Mouse (Mus musculus) liver, embryonic 12.5 days (tissue): ENCODE results near the gene Fam19a5. TPM values are rescaled to one million over a fixed set of nuclear protein-coding genes. Genes with fewer than 3 reads are reported as not detected.

Source experiments
- ATAC-seq: fragments of 200-750 bp; cut with Nextera tagmentation; 2 replicates; pipeline ENCODE4 v1.8.0; 2017; ENCODE audit warnings: moderate number of reproducible peaks, mild to moderate bottlenecking, moderate library complexity
- H3K27ac ChIP-seq: fragments of 300-500 bp; sonication (generic); 2 replicates; pipeline ENCODE4 v1.5.1; 2016; ENCODE audit warnings: mild to moderate bottlenecking
- H3K27me3 ChIP-seq: fragments of 300-500 bp; sonication (generic); replicated peaks from 2 replicates; pipeline ENCODE4 v1.6.1; 2016; ENCODE audit warnings: mild to moderate bottlenecking, moderate library complexity
- H3K36me3 ChIP-seq: fragments of 300-500 bp; sonication (generic); 2 replicates; pipeline ENCODE4 v1.6.1; 2016; ENCODE audit warnings: mild to moderate bottlenecking, moderate library complexity
- H3K4me1 ChIP-seq: fragments of 300-500 bp; sonication (generic); 2 replicates; pipeline ENCODE4 v1.6.1; 2016
- H3K4me2 ChIP-seq: fragments of 300-500 bp; sonication (generic); 2 replicates; pipeline ENCODE4 v1.6.1; 2016; ENCODE audit warnings: mild to moderate bottlenecking, moderate library complexity
- H3K4me3 ChIP-seq: fragments of 300-500 bp; sonication (generic); 2 replicates; pipeline ENCODE4 v1.5.1; 2016; ENCODE audit warnings: mild to moderate bottlenecking, moderate library complexity
- H3K9ac ChIP-seq: fragments of 300-500 bp; sonication (generic); 2 replicates; pipeline ENCODE4 v1.6.1; 2016; ENCODE audit warnings: mild to moderate bottlenecking, moderate library complexity
- H3K9me3 ChIP-seq: fragments of 300-500 bp; sonication (generic); replicated peaks from 2 replicates; pipeline ENCODE4 v1.6.1; 2016; ENCODE audit warnings: mild to moderate bottlenecking, moderate library complexity
- WGBS: fragments of 180-500 bp; shearing (Covaris S2); methylation state at CpG from one replicate; pipeline ENCODE4 v1.1.7; 2016; ENCODE audit not compliant: insufficient replicate concordance; 5-methylcytosine and 5-hydroxymethylcytosine counted together
- polyA plus RNA-seq: library from polyadenylated mRNA; unstranded; fragments of >200 nt; fragmentation: Nextera tagmentation; extraction: Ambion mirVana; gene quantifications from 2 replicates; pipeline ENCODE4 v1.2.1, GENCODE M21; 2016

Gene Fam19a5
- polyA plus RNA-seq, 1 experiment from 2014 or later: 0.14 TPM

- H3K4me1 ChIP-seq: no peaks in the 10 kb centered on the region
- H3K27ac ChIP-seq: no peak overlapping the region
- H3K36me3 ChIP-seq: no peaks in the 10 kb centered on the region
- WGBS: 32% methylated on average over 5 of the region's 5 CpGs
- no peak overlapping the region for H3K4me2 ChIP-seq
- H3K9me3 ChIP-seq: no peaks in the 10 kb centered on the region
- no peak for ATAC-seq
- no peak overlapping the region for H3K4me3 ChIP-seq
- H3K9ac ChIP-seq: no peak overlapping the region
- H3K27me3 ChIP-seq: peaks cover 43% of the 10 kb centered on the region
Observed at GRCm38 (mm10) chr15:87550756-87551155, 6.7 kb downstream of the Fam19a5 start.

DNA sequence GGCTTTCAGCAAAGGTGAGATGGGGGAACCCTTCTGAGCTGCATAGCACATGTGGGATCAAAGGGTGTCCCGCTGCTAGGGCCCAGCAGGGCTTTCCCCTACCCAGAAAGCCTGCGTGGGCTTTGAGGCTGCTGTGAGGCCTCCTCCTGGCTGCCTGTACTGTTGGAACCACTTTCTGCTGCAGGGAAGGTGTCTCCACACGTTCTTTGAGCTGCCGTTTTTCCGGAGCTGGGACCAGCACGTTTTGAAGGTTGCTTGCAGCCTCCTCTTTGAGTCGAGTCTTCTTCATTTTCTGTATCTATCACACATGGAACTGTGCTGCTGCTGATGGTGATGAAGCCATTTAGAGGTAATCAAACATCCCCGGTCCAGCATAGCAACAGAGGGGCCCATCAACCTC is 7.5 kb downstream of the Fam19a5 start:
- peaks cover 36% of the 10 kb centered on the region for H3K27me3 ChIP-seq
- no peak overlapping the region for H3K4me3 ChIP-seq
- no peak overlapping the region for H3K4me2 ChIP-seq
- 28% methylated on average over 8 of the region's 8 CpGs for WGBS
- H3K27ac ChIP-seq: no peak overlapping the region
- no peak overlapping the region for H3K9ac ChIP-seq
- H3K4me1 ChIP-seq: no peaks in the 10 kb centered on the region
- H3K36me3 ChIP-seq: no peaks in the 10 kb centered on the region
- no peak for ATAC-seq
- H3K9me3 ChIP-seq: no peaks in the 10 kb centered on the region

- no peak overlapping the region for H3K4me2 ChIP-seq
- H3K4me1 ChIP-seq: no peaks in the 10 kb centered on the region
- no peaks in the 10 kb centered on the region for H3K9me3 ChIP-seq
- WGBS: 54% methylated on average over 9 of the region's 9 CpGs
- no peak for ATAC-seq
- peaks cover 6% of the 10 kb centered on the region; the same call in 1 of the 2 replicates for H3K27me3 ChIP-seq
- no peaks in the 10 kb centered on the region for H3K36me3 ChIP-seq
- no peak overlapping the region for H3K9ac ChIP-seq
- H3K4me3 ChIP-seq: no peak overlapping the region
- H3K27ac ChIP-seq: no peak overlapping the region
Observed at GRCm38 (mm10) chr15:87555811-87556210, 11.7 kb downstream of the Fam19a5 start.

- Histone ChIP-seq H3K4me2 (no peak overlapping the region), H3K27ac (no peak overlapping the region), H3K36me3 (no peaks in the 10 kb centered on the region), H3K9me3 (no peaks in the 10 kb centered on the region), H3K9ac (no peak overlapping the region), H3K4me1 (no peaks in the 10 kb centered on the region), H3K4me3 (no peak overlapping the region), H3K27me3 (no peaks in the 10 kb centered on the region)
- WGBS: 76% methylated on average over 5 of the region's 5 CpGs
- ATAC-seq: no peak
Observed at GRCm38 (mm10) chr15:87564331-87564730, 20.2 kb downstream of the Fam19a5 start.

DNA sequence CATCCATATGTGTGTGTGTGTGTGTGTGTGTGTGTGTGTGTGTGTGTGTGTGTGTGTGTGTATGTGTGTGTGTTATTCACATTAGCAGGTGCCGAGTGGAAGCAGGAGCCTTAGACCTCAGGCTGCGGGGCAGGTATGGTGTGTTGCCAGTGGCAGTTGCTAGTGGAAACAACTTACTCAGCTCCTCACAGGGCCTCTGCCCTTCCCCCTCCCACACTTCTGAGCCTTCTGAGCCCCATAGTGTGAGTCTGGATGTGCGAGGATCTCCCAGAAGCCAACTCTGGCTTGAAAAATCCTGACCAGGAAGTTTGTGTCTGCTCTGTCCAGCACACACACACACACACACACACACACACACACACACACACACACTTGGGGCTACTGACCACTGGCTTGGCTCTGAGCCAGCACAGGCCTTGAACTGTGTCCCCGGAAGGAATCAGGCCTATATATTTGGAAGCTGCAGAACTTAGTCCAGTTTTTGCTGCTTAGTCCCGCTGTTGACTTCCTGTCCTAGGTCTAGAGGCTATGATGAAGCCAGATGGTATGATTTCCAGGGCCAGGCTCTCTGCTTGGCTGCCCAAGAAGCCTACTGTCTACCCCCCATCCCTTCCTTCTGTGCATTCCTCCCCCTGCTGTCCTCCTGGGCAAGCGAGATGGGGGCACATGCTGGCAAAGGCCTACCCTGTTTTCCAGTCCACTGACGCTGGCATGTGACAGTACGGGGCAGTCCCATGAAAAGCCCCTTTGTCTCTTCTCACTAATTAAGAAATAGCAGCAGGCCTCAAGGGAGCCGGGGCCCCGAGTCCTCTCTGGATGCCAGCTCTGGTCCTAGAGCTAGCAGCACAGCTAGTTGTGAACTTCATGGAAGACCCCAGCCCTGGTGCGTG is 22.2 kb downstream of the Fam19a5 start:
- H3K4me3 ChIP-seq: no peak overlapping the region
- no peaks in the 10 kb centered on the region for H3K4me1 ChIP-seq
- 0 out of 2 replicates have a peak, but pooled peaks cover 4% of the 10 kb centered on the region for H3K9me3 ChIP-seq
- no peaks in the 10 kb centered on the region for H3K36me3 ChIP-seq
- no peak for ATAC-seq
- no peak overlapping the region for H3K27ac ChIP-seq
- H3K4me2 ChIP-seq: no peak overlapping the region
- no peak overlapping the region for H3K9ac ChIP-seq
- H3K27me3 ChIP-seq: no peaks in the 10 kb centered on the region
- WGBS: 70% methylated on average over 11 of the region's 11 CpGs

DNA sequence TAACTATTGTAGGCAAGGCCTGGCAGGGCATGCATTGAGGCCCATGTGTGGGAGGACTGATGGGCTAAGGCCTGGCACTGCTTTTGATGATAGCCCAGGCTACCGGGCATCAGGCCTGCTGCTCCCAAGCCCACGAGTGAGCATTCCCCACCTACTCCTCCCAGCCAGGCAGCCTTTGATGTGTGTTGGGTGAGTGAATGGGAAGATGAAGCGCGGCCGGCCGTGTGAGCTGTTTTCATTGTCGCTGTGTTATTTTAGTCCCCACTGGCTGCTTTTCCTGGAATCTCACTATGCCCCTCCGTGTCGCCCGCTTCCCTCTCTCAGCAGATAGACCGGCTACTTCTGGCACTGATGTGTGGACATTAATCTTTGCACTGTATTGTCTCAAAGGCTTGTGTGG is 26.1 kb downstream of the Fam19a5 start:
- Histone ChIP-seq H3K4me3 (no peak overlapping the region), H3K9ac (no peak overlapping the region), H3K27me3 (no peaks in the 10 kb centered on the region), H3K36me3 (no peaks in the 10 kb centered on the region), H3K4me2 (no peak overlapping the region), H3K9me3 (0 out of 2 replicates have a peak, but pooled peaks cover 4% of the 10 kb centered on the region), H3K4me1 (no peaks in the 10 kb centered on the region), H3K27ac (no peak overlapping the region)
- WGBS: 73% methylated on average over 11 of the region's 11 CpGs
- ATAC-seq: no peak

- no peak for ATAC-seq
- no peaks in the 10 kb centered on the region for H3K4me1 ChIP-seq
- no peaks in the 10 kb centered on the region for H3K36me3 ChIP-seq
- H3K27ac ChIP-seq: no peak overlapping the region
- H3K9ac ChIP-seq: no peak overlapping the region
- no peak overlapping the region for H3K4me2 ChIP-seq
- 79% methylated on average over 5 of the region's 5 CpGs for WGBS
- 0 out of 2 replicates have a peak, but pooled peaks cover 6% of the 10 kb centered on the region for H3K9me3 ChIP-seq
- H3K4me3 ChIP-seq: no peak overlapping the region
- H3K27me3 ChIP-seq: no peaks in the 10 kb centered on the region
Observed at GRCm38 (mm10) chr15:87579861-87580260, 35.8 kb downstream of the Fam19a5 start.

- H3K27ac ChIP-seq: no peak overlapping the region
- H3K27me3 ChIP-seq: no peaks in the 10 kb centered on the region
- WGBS: 76% methylated on average over 26 of the region's 26 CpGs
- H3K9ac ChIP-seq: no peak overlapping the region
- 0 out of 2 replicates have a peak, but pooled peaks cover 6% of the 10 kb centered on the region for H3K9me3 ChIP-seq
- H3K4me3 ChIP-seq: no peak overlapping the region
- no peak for ATAC-seq
- no peak overlapping the region for H3K4me2 ChIP-seq
- H3K4me1 ChIP-seq: no peaks in the 10 kb centered on the region
- no peaks in the 10 kb centered on the region for H3K36me3 ChIP-seq
Observed at GRCm38 (mm10) chr15:87583921-87584621, 40.0 kb downstream of the Fam19a5 start.

DNA sequence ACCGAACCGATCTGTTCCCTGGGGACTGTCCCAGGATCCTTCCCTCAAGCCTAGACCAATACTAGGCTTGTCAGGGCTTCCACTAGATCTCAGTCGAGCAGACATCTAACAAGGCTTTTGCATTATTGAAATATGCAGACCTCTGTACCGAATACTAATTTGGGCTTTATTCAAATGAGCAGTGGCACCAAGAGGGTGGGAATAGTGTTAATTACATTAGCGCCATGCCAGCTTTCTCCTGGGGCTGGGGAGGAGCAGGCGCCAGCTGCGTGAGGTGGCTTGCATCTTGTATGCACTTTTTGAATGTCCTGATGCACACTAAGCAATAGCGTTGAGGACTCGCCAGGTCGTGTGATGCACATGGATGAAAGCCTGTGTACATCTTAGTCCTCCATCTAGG is 46.9 kb downstream of the Fam19a5 start:
- WGBS: 77% methylated on average over 10 of the region's 10 CpGs

DNA sequence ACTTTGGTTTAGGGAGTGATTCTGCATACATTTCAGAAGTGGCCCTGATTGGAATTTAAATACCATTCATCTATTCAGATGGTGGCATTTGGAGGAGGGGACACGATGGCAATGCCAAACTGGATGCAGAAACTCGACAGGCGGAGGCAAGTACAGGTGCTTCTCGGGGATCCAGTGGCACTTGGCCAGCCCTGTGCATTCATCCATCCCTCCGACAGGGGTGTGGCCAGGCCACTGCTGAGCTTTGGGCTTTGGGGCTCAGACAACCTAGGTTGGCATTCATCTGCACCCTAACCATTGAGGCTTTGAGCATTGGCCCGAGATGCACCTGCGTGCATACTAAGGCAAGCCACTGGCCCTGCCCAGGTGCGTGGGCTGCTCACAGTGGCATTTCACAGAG is 52.6 kb downstream of the Fam19a5 start:
- WGBS: 74% methylated on average over 8 of the region's 8 CpGs
- H3K4me2 ChIP-seq: no peak overlapping the region

More for the DNA sequence above, 46.9 kb downstream of the Fam19a5 start:
- no peaks in the 10 kb centered on the region for H3K27me3 ChIP-seq
- no peak overlapping the region for H3K4me2 ChIP-seq
- no peaks in the 10 kb centered on the region for H3K4me1 ChIP-seq
- no peak overlapping the region for H3K4me3 ChIP-seq
- no peak overlapping the region for H3K9ac ChIP-seq
- 0 out of 2 replicates have a peak, but pooled peaks cover 7% of the 10 kb centered on the region for H3K9me3 ChIP-seq
- H3K36me3 ChIP-seq: no peaks in the 10 kb centered on the region
- no peak for ATAC-seq
- no peak overlapping the region for H3K27ac ChIP-seq

DNA sequence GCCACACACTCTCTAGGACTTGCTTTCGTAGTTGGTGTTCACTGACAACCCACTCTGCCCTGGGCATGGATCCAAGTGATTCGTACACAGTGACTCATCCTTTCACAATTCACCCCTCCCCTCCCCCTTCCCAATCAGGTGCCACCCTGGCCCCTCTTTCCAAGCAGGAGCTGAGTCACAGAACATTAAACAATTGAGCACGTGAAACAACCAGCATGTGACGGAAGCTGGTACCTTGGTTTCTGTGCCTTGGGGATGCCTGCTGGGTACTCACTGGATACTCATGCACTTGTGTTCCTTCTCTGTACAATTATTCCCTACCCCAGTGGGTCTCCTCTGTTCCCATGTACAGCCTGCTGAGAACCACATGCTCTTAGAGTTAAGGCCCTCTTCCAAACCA is 53.0 kb downstream of the Fam19a5 start:
- no peak overlapping the region for H3K4me2 ChIP-seq
- no peak overlapping the region for H3K4me3 ChIP-seq
- no peak for ATAC-seq
- no peak overlapping the region for H3K27ac ChIP-seq
- H3K9ac ChIP-seq: no peak overlapping the region
- H3K27me3 ChIP-seq: no peaks in the 10 kb centered on the region
- no peaks in the 10 kb centered on the region for H3K4me1 ChIP-seq
- no peaks in the 10 kb centered on the region for H3K9me3 ChIP-seq
- no peaks in the 10 kb centered on the region for H3K36me3 ChIP-seq
- WGBS: 60% methylated on average over 4 of the region's 4 CpGs

More for the DNA sequence above, 52.6 kb downstream of the Fam19a5 start:
- Histone ChIP-seq H3K4me3 (no peak overlapping the region), H3K9me3 (0 out of 2 replicates have a peak, but pooled peaks cover 4% of the 10 kb centered on the region), H3K27me3 (no peaks in the 10 kb centered on the region), H3K4me1 (no peaks in the 10 kb centered on the region), H3K27ac (no peak overlapping the region), H3K9ac (no peak overlapping the region), H3K36me3 (no peaks in the 10 kb centered on the region)
- no peak for ATAC-seq

DNA sequence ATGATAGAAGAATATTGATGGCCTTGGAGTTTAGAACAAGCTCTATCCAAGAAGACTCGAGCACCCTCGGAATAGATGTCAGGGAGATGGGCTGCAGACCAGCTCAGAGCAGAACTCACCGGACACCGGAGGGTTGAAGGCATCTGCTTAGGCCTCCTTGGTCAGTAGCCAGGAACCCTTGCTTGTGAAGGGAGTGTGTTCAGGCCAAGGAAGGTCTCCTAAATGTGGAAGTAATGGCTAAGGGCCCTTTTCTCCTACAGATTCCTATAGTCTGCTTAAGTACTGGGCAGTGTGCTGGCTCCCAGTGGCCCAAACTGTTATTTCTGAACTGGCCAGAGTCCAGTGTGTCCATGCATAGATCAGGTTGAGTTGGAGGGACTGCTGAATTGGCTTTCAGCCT is 53.7 kb downstream of the Fam19a5 start:
- Histone ChIP-seq H3K27ac (no peak overlapping the region), H3K4me3 (no peak overlapping the region), H3K4me1 (no peaks in the 10 kb centered on the region), H3K9me3 (no peaks in the 10 kb centered on the region), H3K36me3 (no peaks in the 10 kb centered on the region), H3K4me2 (no peak overlapping the region), H3K9ac (no peak overlapping the region), H3K27me3 (no peaks in the 10 kb centered on the region)
- 70% methylated on average over 4 of the region's 4 CpGs for WGBS
- ATAC-seq: no peak
